Mouse (Mus musculus) brain, embryonic 18.5 days (tissue): ENCODE data around the gene Pelp1.

Experiments used
- DNase-seq: peaks from one replicate; pipeline ENCODE4 v3.0.0-alpha.2; 2012; ENCODE audit warnings: low read depth, low spot score

Gene Pelp1

DNA sequence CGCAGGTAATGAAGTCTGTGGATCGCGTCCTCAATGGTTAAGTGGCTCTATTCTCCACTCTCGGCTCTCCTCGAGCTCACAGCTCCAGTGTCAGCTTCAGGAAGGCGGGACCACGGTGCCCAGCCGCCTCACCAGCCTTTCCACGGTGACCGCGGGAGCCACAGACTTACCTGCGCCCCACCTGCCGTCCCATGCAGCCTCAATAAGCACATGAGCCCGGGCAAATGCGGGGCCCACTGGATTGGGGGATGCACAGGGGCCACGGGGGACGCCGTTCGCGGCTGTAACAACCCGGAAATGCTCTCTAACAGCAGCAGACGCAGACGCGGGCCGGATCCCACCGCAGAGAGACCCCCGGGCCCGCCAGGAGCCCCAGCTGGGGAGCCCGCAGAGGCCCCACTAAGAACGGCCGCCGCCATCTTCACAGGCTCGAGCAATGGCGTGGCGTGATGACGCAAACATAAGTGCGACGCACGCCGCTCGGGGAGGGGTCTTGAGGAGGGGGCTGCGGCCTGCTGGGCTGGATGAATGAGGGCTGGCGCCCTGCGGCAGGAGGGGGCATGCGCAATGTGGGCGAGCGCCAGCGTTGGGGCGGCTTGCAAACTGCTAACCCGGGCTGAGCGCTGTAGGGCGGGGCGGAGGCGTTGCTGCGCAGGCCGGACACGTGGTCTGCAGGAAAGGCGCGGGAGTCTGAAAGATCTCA lies at the start of gene Pelp1:
TSS of gene Pelp1 (minus strand) at position 438 of the 703 bp plus-strand sequence.
- peak; percentile 89 for DNase-seq

GRCm38 (mm10) chr11:70458688-70459600 lies 49.1 kb upstream of the Pelp1 start, which contains the start of gene Zmynd15:
Gene Zmynd15, plus strand, starts transcription at chr11:70459433.
- DNase-seq: no peak

- no peak for DNase-seq
Observed at GRCm38 (mm10) chr11:70453261-70454044, 43.6 kb upstream of the Pelp1 start.

DNA sequence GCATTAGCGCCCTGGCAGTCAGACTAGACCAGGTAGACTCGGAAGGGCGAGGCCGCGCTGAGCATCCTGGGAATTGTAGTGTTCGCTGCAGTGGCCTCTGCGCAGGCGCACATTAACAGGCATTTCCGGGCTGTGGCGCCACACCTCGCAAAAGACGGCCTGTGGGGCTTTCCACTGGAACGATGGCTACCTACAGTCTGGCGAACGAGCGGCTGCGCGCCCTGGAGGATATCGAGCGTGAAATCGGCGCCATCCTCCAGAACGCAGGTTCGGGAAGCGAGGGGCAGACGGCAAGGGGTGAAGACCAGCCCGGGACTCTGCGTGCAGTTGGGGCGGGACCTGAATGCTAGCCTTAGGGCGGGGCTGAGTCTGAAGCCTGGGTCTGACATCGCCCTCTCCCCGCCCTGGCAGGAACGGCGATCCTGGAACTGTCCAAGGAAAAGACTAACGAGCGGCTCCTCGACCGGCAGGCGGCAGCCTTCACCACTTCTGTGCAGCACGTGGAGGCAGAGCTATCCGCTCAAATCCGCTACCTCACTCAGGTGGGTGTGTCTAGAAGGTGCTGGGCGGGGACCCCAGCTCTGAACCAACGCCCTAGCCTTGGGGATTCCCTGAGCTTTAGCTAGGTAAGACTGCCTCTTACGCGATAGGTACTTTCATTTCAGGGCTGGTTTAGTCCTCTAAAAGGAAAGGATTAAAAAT lies 42.1 kb upstream of the Pelp1 start, which contains the start of gene Med11:
TSS of gene Med11 (plus strand) at position 123 of the 702 bp plus-strand sequence.
- peak; percentile 85 for DNase-seq

DNA sequence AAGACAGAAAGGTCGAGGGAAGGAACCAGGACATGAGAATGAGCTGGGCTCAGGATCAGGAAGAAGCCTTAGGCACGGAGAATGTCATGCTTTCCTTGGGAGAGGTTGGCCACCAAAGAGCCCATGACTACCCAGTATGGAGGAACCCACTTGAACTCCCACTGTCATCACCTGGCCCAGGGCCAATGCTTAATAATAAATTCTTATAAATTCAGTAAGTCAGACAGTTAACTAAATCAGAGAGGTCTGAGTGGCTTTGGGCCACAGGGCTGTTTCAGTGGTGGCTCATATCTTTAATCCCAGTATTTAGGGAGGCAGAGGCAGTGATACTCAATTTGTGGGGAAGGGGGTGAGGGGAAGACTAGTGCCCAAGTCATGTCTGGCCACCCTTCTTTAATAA lies 41.1 kb upstream of the Pelp1 start:
- DNase-seq: no peak

DNA sequence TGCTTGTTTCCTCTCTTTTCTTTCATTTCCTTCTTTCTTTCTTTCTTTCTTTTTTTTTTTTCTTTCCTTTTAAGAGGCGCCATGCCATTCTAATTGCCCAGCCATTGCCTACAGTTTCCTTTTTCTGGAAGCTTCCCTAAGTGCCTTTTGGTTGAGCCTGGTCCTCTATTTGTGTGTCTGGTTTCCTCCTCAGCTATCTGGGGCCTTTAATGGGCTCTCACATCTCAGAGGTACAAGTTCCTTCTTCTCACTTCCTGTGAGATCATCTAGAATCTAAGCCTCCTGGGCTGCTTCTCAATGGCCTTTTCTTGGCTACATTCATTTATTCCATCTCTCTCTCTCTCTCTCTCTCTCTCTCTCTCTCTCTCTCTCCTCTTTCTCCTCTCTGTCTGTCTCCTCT lies 37.5 kb upstream of the Pelp1 start:
- DNase-seq: no peak

DNA sequence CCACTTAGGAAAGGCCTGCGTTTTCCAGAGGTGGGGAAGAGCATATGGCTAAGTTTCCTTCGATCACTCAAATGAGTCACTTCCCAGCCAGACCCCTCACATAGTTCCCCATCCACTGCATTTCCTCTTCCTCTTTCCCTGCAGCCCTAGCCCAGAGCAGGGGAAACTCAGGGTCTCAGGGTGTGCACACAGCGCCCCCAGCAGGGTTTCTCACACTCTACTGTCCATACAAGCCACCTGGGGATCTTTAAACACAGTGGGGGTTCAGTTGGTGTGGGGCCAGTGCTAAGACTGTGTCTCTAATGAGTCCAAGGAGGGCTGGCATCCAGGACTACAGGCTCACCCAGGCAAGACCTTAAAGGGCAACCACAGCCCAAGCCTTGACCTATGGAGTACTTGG lies 36.9 kb upstream of the Pelp1 start:
- no peak for DNase-seq

GRCm38 (mm10) chr11:70444667-70445066 lies 34.8 kb upstream of the Pelp1 start:
- DNase-seq: no peak

DNA sequence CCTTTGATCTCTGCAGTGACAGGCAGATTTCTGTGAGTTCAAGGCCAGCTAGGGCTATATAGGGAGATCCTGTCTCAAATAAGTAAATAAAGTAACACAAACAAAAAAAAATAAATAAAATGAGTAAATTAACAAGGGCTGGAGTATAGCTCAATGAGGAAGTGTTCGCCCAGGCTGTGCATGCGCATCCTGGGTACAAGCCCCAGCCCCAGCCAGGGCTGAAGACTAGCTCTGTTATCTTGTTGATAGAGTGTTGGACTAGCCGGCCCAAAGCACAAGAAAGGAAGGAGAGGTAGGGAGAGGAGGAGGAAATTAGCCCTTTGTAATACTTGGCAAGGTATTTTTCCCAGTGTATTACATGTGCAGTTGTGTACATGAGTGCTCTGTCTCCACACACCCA lies 34.1 kb upstream of the Pelp1 start:
- no peak for DNase-seq

- DNase-seq: no peak
Observed at GRCm38 (mm10) chr11:70441882-70442281, 32.1 kb upstream of the Pelp1 start.

GRCm38 (mm10) chr11:70440637-70441036 lies 30.8 kb upstream of the Pelp1 start:
- DNase-seq: no peak

DNA sequence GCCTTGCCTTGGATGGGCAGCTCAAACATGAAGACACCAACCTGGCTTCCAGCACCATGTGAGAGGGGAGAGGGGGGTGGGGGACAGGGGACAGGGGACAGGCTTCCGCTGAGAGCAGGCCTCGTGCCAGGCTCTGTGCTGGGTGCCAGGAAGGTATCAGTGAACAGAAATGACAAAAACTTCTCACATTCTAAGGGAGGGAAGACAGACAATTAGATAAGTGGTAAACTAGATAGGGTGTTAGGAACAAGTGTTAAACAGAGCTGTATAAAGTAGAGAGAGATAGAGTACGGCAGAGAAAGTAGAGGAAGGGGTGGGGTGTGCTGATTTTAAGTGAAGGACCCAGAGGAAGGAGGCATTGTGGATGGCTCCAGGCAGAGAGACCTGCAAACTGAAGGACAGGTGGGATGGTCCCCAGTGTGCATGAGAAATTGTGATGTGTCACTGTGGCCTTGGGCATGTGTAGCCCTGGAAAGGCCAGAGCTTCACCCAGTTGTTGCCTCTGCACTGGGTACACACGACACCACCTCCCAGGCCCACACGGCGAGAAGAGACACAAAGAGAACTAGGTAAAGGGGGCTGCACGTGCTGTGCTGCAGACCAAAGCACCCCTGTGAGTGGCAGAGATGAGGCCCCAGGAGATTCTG lies 29.0 kb upstream of the Pelp1 start:
- DNase-seq: no peak

DNA sequence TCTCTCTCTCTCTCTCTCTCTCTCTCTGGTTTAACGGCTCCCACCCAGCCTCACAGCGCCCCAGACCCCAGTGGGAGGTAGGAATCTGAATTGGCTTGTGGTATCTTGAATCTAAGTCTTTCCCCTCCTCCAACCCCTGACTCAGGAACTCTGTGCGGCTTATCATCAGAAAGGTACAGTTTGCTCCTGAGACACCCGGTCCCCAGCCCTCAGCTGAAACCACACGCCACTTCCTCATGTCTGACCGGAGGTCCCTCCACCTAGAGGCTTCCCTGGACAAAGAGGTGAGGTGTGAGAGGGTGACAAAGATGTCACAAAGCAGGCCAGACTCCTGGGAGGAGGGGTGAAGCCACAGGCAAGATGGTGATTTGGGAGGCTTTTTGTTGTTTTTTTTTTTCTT lies 27.6 kb upstream of the Pelp1 start:
- DNase-seq: no peak

DNA sequence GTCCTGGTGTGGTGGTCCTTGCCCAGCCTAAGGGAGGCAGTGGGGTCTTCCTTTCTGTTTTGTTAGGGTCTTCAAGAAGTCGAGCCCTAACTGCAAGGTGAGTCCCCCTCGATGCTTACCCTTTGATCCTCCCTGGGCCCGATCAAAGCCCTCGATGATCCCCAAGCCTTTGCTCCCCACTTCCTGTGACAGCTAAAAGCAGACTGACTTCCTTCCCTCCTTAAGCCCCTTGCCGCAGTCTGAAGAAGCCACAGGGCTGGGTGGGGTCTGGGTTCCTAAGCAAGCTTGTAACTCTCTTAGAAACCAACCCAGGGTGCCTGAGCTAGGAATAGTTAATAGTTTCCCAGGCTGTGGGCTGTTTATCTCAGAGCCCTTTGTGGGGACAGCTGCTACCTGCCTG lies 25.6 kb upstream of the Pelp1 start:
- DNase-seq: no peak

- DNase-seq: no peak
Observed at GRCm38 (mm10) chr11:70433951-70434350, 24.1 kb upstream of the Pelp1 start.

- no peak for DNase-seq
Observed at GRCm38 (mm10) chr11:70433569-70433943, 23.7 kb upstream of the Pelp1 start.

DNA sequence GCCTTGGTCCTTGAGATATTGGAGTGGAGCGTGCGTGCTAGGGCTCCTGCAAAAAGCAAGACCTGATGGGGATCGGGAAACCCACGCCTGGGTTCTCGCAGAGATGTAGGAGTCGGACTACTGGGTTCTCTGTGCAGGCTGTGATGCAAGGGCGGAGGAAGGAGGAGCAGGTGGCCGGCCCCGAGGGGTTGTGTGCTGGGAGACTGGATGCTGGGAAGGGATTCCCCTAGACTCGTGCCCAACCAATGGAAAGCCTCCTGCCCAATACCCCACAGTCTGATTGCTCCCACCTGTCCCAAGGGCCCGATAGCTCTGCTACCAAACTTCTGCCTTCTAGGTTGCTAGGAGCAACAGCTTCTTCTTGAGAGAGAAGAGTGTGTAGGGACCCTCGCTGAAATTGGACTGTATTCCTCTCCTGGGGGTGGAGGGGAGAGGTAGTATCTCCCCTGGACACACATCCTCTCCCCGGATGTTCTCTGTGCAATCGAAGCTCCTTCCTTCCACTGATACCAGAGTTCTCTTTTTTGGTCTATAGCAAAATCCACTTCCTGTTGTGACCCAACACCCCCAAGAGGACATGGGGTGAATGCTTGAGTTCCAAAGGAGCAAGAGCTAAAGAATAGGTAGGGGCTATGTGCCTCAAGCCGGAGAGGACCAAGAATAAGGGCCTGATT lies 23.2 kb upstream of the Pelp1 start:
- DNase-seq: no peak

- DNase-seq: peak; percentile 98
Observed at GRCm38 (mm10) chr11:70432048-70432894, 22.4 kb upstream of the Pelp1 start, which contains the start of gene Arrb2. Gene Arrb2, plus strand, starts transcription at chr11:70432635.

- no peak for DNase-seq
Observed at GRCm38 (mm10) chr11:70431574-70431973, 21.7 kb upstream of the Pelp1 start.
